ENCODE assay signal across 8 mouse cellular contexts in genomic region chr19:46455032-46455431, GRCm38 (mm10). TPM values are rescaled to one million over a fixed set of nuclear protein-coding genes. Genes with fewer than 3 reads are reported as not detected.
DNase-seq lines count a peak whose midpoint lies in the region; ATAC-seq lines count a peak whose summit lies in the region.

No protein-coding gene starts in this region.

- H3K4me1 ChIP-seq in heart, embryonic 14.5 days (ENCODE audit: control insufficient read depth in 2 of 2, insufficient read depth in 2 of 2, low read length in 2 of 2), result peaks cover 59 to 81% of the 10 kb centered on the region in 2 experiments

- peak; percentile 50 to 52 for DNase-seq in spleen, postnatal 36 days (ENCODE audit: low spot score in 2 of 2)
- DNase-seq in spleen, adult 12 weeks (ENCODE audit: low spot score), result no peak
- DNase-seq in kidney, postnatal 10 days, result peak; percentile 71
- DNase-seq in lung, postnatal 36 days, result peak; percentile 87
- no peak for DNase-seq in gastrocnemius, adult 8-10 months (ENCODE audit: low spot score in 2 of 2)
- no peak for DNase-seq in right cerebral cortex, postnatal 14 days
- DNase-seq in layer of hippocampus, adult 11-12 months (ENCODE audit: low spot score), result no peak

- H3K27ac ChIP-seq in heart, embryonic 14.5 days (replicated peaks in 1 of 2; ENCODE audit: control insufficient read depth in 1 of 2, insufficient read depth in 1 of 2, low read depth in 2 of 2, low read length in 2 of 2), result peak overlapping the region; percentile 73 to 94

- ATAC-seq in heart, embryonic 14.5 days (ENCODE audit: insufficient number of reproducible peaks, insufficient read depth, low FRiP score, low read depth), result peak; percentile 76

- H3K9ac ChIP-seq in heart, embryonic 14.5 days (ENCODE audit: low read length), result peak overlapping the region; percentile 69

- H3K4me3 ChIP-seq in heart, embryonic 14.5 days (ENCODE audit: control insufficient read depth in 1 of 2, insufficient read depth in 1 of 2, low read depth in 1 of 2, low read length in 2 of 2), result no peak overlapping the region

- no peaks in the 10 kb centered on the region for H3K27me3 ChIP-seq in heart, embryonic 14.5 days (ENCODE audit: control insufficient read depth, insufficient read depth, low read length)

- no peaks in the 10 kb centered on the region for H3K9me3 ChIP-seq in heart, embryonic 14.5 days (ENCODE audit: control insufficient read depth, low read length)

- H3K36me3 ChIP-seq in heart, embryonic 14.5 days (ENCODE audit: control insufficient read depth, insufficient read depth, low read length), result peaks cover 32% of the 10 kb centered on the region

- WGBS in heart, embryonic 14.5 days, result 0% methylated on average over 1 of the region's 1 CpGs

- H3K4me2 ChIP-seq in heart, embryonic 14.5 days (ENCODE audit: low read length), result peak overlapping the region; percentile 45

RNA-seq across cellular contexts. Expression of gene Trim8, which starts 46.5 kb away (rescaled TPM):
- 23.4 TPM in 2 replicates for polyA plus RNA-seq in heart, embryonic 14.5 days (2014; fragmentation: Nextera tagmentation; extraction: Ambion mirVana)
- 10 to 100 TPM; 22.0 to 24.0 (median 22.7) TPM for total RNA-seq in gastrocnemius, adult 8-10 months (2022)

RNA-seq across cellular contexts. Expression of gene Sufu, which starts 58.3 kb away (rescaled TPM):
- 18.3 and 18.8 TPM in 2 replicates for polyA plus RNA-seq in heart, embryonic 14.5 days (2014; fragmentation: Nextera tagmentation; extraction: Ambion mirVana)
- total RNA-seq in gastrocnemius, adult 8-10 months (2022), result 1 to 10 TPM; 4.5 to 5.7 (median 5.3) TPM

RNA-seq across cellular contexts. Expression of gene Actr1a, which starts 59.5 kb away (rescaled TPM):
- polyA plus RNA-seq in heart, embryonic 14.5 days (2014; fragmentation: Nextera tagmentation; extraction: Ambion mirVana), result 117 and 126 TPM in 2 replicates
- total RNA-seq in gastrocnemius, adult 8-10 months (2022), result 10 to 100 TPM; 56.5 to 61.5 (median 59.3) TPM

Comparison
In these comparisons a context has a peak if more than half of its experiments do, and no peak if none do; other contexts are left out.
1. DNase-seq: peak in spleen, postnatal 36 days (2 of 2), kidney, postnatal 10 days (single experiment) and lung, postnatal 36 days (single experiment); none in spleen, adult 12 weeks (single experiment), gastrocnemius, adult 8-10 months (0 of 2), right cerebral cortex, postnatal 14 days (single experiment) and layer of hippocampus, adult 11-12 months (single experiment).